Mouse (Mus musculus): Measurements from ENCODE around the gene S100a5. TPM values are rescaled to one million over a fixed set of nuclear protein-coding genes. Genes with fewer than 3 reads are reported as not detected.

The S100a5 gene
- polyA plus RNA-seq, 1 experiment from 2014 or later: not detected

GRCm38 (mm10) chr3:90596810-90597209 lies 11.5 kb upstream of the S100a5 start:
- Histone ChIP-seq H3K9ac (ENCODE audit: low read depth, low read length) (no peak overlapping the region), H3K27me3 (ENCODE audit: control insufficient read depth, insufficient read depth, low read length) (no peaks in the 10 kb centered on the region), H3K4me1 (ENCODE audit: control insufficient read depth, insufficient read depth, low read length) (no peaks in the 10 kb centered on the region), H3K36me3 (ENCODE audit: control insufficient read depth, insufficient read depth, low read length) (no peaks in the 10 kb centered on the region), H3K4me2 (replicated peaks; ENCODE audit: low read depth, low read length) (no peak overlapping the region), H3K9me3 (ENCODE audit: control insufficient read depth, low read length) (no peaks in the 10 kb centered on the region), H3K27ac (ENCODE audit: low read depth, low read length) (no peak overlapping the region), H3K4me3 (ENCODE audit: low read length) (no peak overlapping the region)
- 81% methylated on average over 6 of the region's 6 CpGs for WGBS
- no peak for ATAC-seq (ENCODE audit: low FRiP score, low TSS enrichment)

- Histone ChIP-seq H3K9ac (ENCODE audit: low read depth, low read length) (no peak overlapping the region), H3K4me1 (ENCODE audit: control insufficient read depth, insufficient read depth, low read length) (no peaks in the 10 kb centered on the region), H3K4me2 (replicated peaks; ENCODE audit: low read depth, low read length) (no peak overlapping the region), H3K27me3 (ENCODE audit: control insufficient read depth, insufficient read depth, low read length) (no peaks in the 10 kb centered on the region), H3K36me3 (ENCODE audit: control insufficient read depth, insufficient read depth, low read length) (no peaks in the 10 kb centered on the region), H3K9me3 (ENCODE audit: control insufficient read depth, low read length) (no peaks in the 10 kb centered on the region), H3K27ac (ENCODE audit: low read depth, low read length) (no peak overlapping the region), H3K4me3 (ENCODE audit: low read length) (no peak overlapping the region)
- WGBS: 46% methylated on average over 6 of the region's 6 CpGs
- no peak for ATAC-seq (ENCODE audit: low FRiP score, low TSS enrichment)
These were observed 10.6 kb upstream of the S100a5 start for GRCm38 (mm10) chr3:90597736-90598135.

- WGBS: 77% methylated on average over 4 of the region's 4 CpGs
- Histone ChIP-seq H3K4me3 (ENCODE audit: low read length) (no peak overlapping the region), H3K36me3 (ENCODE audit: control insufficient read depth, insufficient read depth, low read length) (no peaks in the 10 kb centered on the region), H3K27ac (ENCODE audit: low read depth, low read length) (no peak overlapping the region), H3K9me3 (ENCODE audit: control insufficient read depth, low read length) (no peaks in the 10 kb centered on the region), H3K9ac (ENCODE audit: low read depth, low read length) (no peak overlapping the region), H3K27me3 (ENCODE audit: control insufficient read depth, insufficient read depth, low read length) (no peaks in the 10 kb centered on the region), H3K4me1 (ENCODE audit: control insufficient read depth, insufficient read depth, low read length) (no peaks in the 10 kb centered on the region), H3K4me2 (replicated peaks; ENCODE audit: low read depth, low read length) (no peak overlapping the region)
- ATAC-seq (ENCODE audit: low FRiP score, low TSS enrichment): no peak
These were observed 10.1 kb upstream of the S100a5 start for GRCm38 (mm10) chr3:90598212-90598611.

GRCm38 (mm10) chr3:90599401-90599800 lies 8.9 kb upstream of the S100a5 start:
- no peak overlapping the region for H3K27ac ChIP-seq (ENCODE audit: low read depth, low read length)
- no peak overlapping the region for H3K4me3 ChIP-seq (ENCODE audit: low read length)
- no peaks in the 10 kb centered on the region for H3K36me3 ChIP-seq (ENCODE audit: control insufficient read depth, insufficient read depth, low read length)
- no peak overlapping the region for H3K9ac ChIP-seq (ENCODE audit: low read depth, low read length)
- no peak overlapping the region for H3K4me2 ChIP-seq (replicated peaks; ENCODE audit: low read depth, low read length)
- no peaks in the 10 kb centered on the region for H3K27me3 ChIP-seq (ENCODE audit: control insufficient read depth, insufficient read depth, low read length)
- peaks cover 6% of the 10 kb centered on the region; the same call in 1 of the 2 replicates for H3K4me1 ChIP-seq (ENCODE audit: control insufficient read depth, insufficient read depth, low read length)
- 78% methylated on average over 3 of the region's 3 CpGs for WGBS
- H3K9me3 ChIP-seq (ENCODE audit: control insufficient read depth, low read length): no peaks in the 10 kb centered on the region
- ATAC-seq (ENCODE audit: low FRiP score, low TSS enrichment): no peak

GRCm38 (mm10) chr3:90600036-90600435 lies 8.3 kb upstream of the S100a5 start:
- Histone ChIP-seq H3K9ac (ENCODE audit: low read depth, low read length) (no peak overlapping the region), H3K27me3 (ENCODE audit: control insufficient read depth, insufficient read depth, low read length) (no peaks in the 10 kb centered on the region), H3K4me3 (ENCODE audit: low read length) (no peak overlapping the region), H3K4me1 (ENCODE audit: control insufficient read depth, insufficient read depth, low read length) (peaks cover 13% of the 10 kb centered on the region; the same call in 1 of the 2 replicates), H3K27ac (ENCODE audit: low read depth, low read length) (no peak overlapping the region), H3K4me2 (replicated peaks; ENCODE audit: low read depth, low read length) (no peak overlapping the region), H3K36me3 (ENCODE audit: control insufficient read depth, insufficient read depth, low read length) (no peaks in the 10 kb centered on the region), H3K9me3 (ENCODE audit: control insufficient read depth, low read length) (no peaks in the 10 kb centered on the region)
- WGBS: 71% methylated on average over 6 of the region's 6 CpGs
- no peak for ATAC-seq (ENCODE audit: low FRiP score, low TSS enrichment)

- no peak overlapping the region for H3K9ac ChIP-seq (ENCODE audit: low read depth, low read length)
- 85% methylated on average over 8 of the region's 8 CpGs for WGBS
- ATAC-seq (ENCODE audit: low FRiP score, low TSS enrichment): no peak
- H3K4me3 ChIP-seq (ENCODE audit: low read length): no peak overlapping the region
- no peak overlapping the region for H3K4me2 ChIP-seq (replicated peaks; ENCODE audit: low read depth, low read length)
- H3K4me1 ChIP-seq (ENCODE audit: control insufficient read depth, insufficient read depth, low read length): peaks cover 16% of the 10 kb centered on the region; the same call in 1 of the 2 replicates
- H3K27me3 ChIP-seq (ENCODE audit: control insufficient read depth, insufficient read depth, low read length): no peaks in the 10 kb centered on the region
- no peaks in the 10 kb centered on the region for H3K9me3 ChIP-seq (ENCODE audit: control insufficient read depth, low read length)
- H3K27ac ChIP-seq (ENCODE audit: low read depth, low read length): no peak overlapping the region
- H3K36me3 ChIP-seq (ENCODE audit: control insufficient read depth, insufficient read depth, low read length): no peaks in the 10 kb centered on the region
These were observed 7.7 kb upstream of the S100a5 start for GRCm38 (mm10) chr3:90600458-90601195.

- no peak for ATAC-seq (ENCODE audit: low FRiP score, low TSS enrichment)
- WGBS: 80% methylated on average over 11 of the region's 11 CpGs
- no peak within 1 kb of the TSS for H3K9ac ChIP-seq (ENCODE audit: low read depth, low read length)
- H3K4me2 ChIP-seq (replicated peaks; ENCODE audit: low read depth, low read length): no peak within 1 kb of the TSS
- H3K27me3 ChIP-seq (ENCODE audit: control insufficient read depth, insufficient read depth, low read length): no peaks in the 10 kb centered on the region
- H3K4me1 ChIP-seq (ENCODE audit: control insufficient read depth, insufficient read depth, low read length): peaks cover 18% of the 10 kb centered on the region; the same call in 1 of the 2 replicates
- no peak within 1 kb of the TSS for H3K27ac ChIP-seq (ENCODE audit: low read depth, low read length)
- no peak within 1 kb of the TSS for H3K4me3 ChIP-seq (ENCODE audit: low read length)
- H3K36me3 ChIP-seq (ENCODE audit: control insufficient read depth, insufficient read depth, low read length): no peaks in the 10 kb centered on the region
- H3K9me3 ChIP-seq (ENCODE audit: control insufficient read depth, low read length): no peaks in the 10 kb centered on the region
These were observed 6.7 kb upstream of the S100a5 start, which contains the start of gene Gm42674 for GRCm38 (mm10) chr3:90601486-90602110. Gm42674 (plus strand) TSS chr3:90601904.

- ATAC-seq (ENCODE audit: low FRiP score, low TSS enrichment): no peak
- 61% methylated on average over 3 of the region's 3 CpGs for WGBS
These were observed 4.7 kb upstream of the S100a5 start, which contains the start of gene S100a4 for GRCm38 (mm10) chr3:90603623-90604022. S100a4 (plus strand) TSS chr3:90603771.

GRCm38 (mm10) chr3:90604416-90604815 lies 3.9 kb upstream of the S100a5 start:
- 58% methylated on average over 4 of the region's 4 CpGs for WGBS
- H3K9me3 ChIP-seq (ENCODE audit: control insufficient read depth, low read length): no peaks in the 10 kb centered on the region
- H3K4me2 ChIP-seq (replicated peaks; ENCODE audit: low read depth, low read length): no peak overlapping the region
- H3K9ac ChIP-seq (ENCODE audit: low read depth, low read length): no peak overlapping the region
- H3K27me3 ChIP-seq (ENCODE audit: control insufficient read depth, insufficient read depth, low read length): no peaks in the 10 kb centered on the region
- ATAC-seq (ENCODE audit: low FRiP score, low TSS enrichment): peak; percentile 69
- no peaks in the 10 kb centered on the region for H3K36me3 ChIP-seq (ENCODE audit: control insufficient read depth, insufficient read depth, low read length)
- H3K4me3 ChIP-seq (ENCODE audit: low read length): no peak overlapping the region
- H3K27ac ChIP-seq (ENCODE audit: low read depth, low read length): peak overlapping the region; percentile 55
- H3K4me1 ChIP-seq (ENCODE audit: control insufficient read depth, insufficient read depth, low read length): peaks cover 18% of the 10 kb centered on the region; the same call in 1 of the 2 replicates

More at GRCm38 (mm10) chr3:90603623-90604022, 4.7 kb upstream of the S100a5 start, which contains the start of gene S100a4:
- H3K27ac ChIP-seq (ENCODE audit: low read depth, low read length): peak within 1 kb of the TSS; percentile 55
- H3K36me3 ChIP-seq (ENCODE audit: control insufficient read depth, insufficient read depth, low read length): no peaks in the 10 kb centered on the region
- no peak within 1 kb of the TSS for H3K9ac ChIP-seq (ENCODE audit: low read depth, low read length)
- no peaks in the 10 kb centered on the region for H3K9me3 ChIP-seq (ENCODE audit: control insufficient read depth, low read length)
- no peak within 1 kb of the TSS for H3K4me2 ChIP-seq (replicated peaks; ENCODE audit: low read depth, low read length)
- H3K27me3 ChIP-seq (ENCODE audit: control insufficient read depth, insufficient read depth, low read length): no peaks in the 10 kb centered on the region
- peaks cover 18% of the 10 kb centered on the region; the same call in 1 of the 2 replicates for H3K4me1 ChIP-seq (ENCODE audit: control insufficient read depth, insufficient read depth, low read length)
- H3K4me3 ChIP-seq (ENCODE audit: low read length): no peak within 1 kb of the TSS
